Mouse (Mus musculus): ENCODE results near the gene Cebpb. TPM values are rescaled to one million over a fixed set of nuclear protein-coding genes. Genes with fewer than 3 reads are reported as not detected.

Cebpb gene
- 3.6 TPM for polyA plus RNA-seq (2015; fragmentation: Illumina TruSeq; extraction: RNeasy Lipid Tissue Mini Kit (QIAGEN cat#74804); ENCODE audit: low read depth, low replicate concordance)

GRCm38 (mm10) chr2:167688498-167689451 lies at the start of gene Cebpb:
TSS of gene Cebpb (plus strand) at chr2:167688915.

GRCm38 (mm10) chr2:167661270-167662203 lies 27.2 kb upstream of the Cebpb start, which contains the start of gene Gm20431:
TSS of gene Gm20431 (minus strand) at chr2:167661496.

GRCm38 (mm10) chr2:167689501-167690218 lies 945 bp downstream of the Cebpb start, which contains the start of gene Tmem189:
TSS of gene Tmem189 (minus strand) at chr2:167689822.

Other genes starting within 250 kb of the Cebpb start
- 68.6 TPM for gene Rnf114, start 196.3 kb upstream of the Cebpb start, polyA plus RNA-seq (2015; fragmentation: Illumina TruSeq; extraction: RNeasy Lipid Tissue Mini Kit (QIAGEN cat#74804); ENCODE audit: low read depth, low replicate concordance)
- gene Spata2, start 196.0 kb upstream of the Cebpb start, polyA plus RNA-seq (2015; fragmentation: Illumina TruSeq; extraction: RNeasy Lipid Tissue Mini Kit (QIAGEN cat#74804); ENCODE audit: low read depth, low replicate concordance), result 39.0 TPM
- gene Snai1, start 150.7 kb upstream of the Cebpb start, polyA plus RNA-seq (2015; fragmentation: Illumina TruSeq; extraction: RNeasy Lipid Tissue Mini Kit (QIAGEN cat#74804); ENCODE audit: low read depth, low replicate concordance), result 0.46 TPM
- 250 TPM for gene Ube2v1, start 56.8 kb upstream of the Cebpb start, polyA plus RNA-seq (2015; fragmentation: Illumina TruSeq; extraction: RNeasy Lipid Tissue Mini Kit (QIAGEN cat#74804); ENCODE audit: low read depth, low replicate concordance)
- gene Gm20431, start 27.4 kb upstream of the Cebpb start, polyA plus RNA-seq (2015; fragmentation: Illumina TruSeq; extraction: RNeasy Lipid Tissue Mini Kit (QIAGEN cat#74804); ENCODE audit: low read depth, low replicate concordance), result 0.68 TPM
- 56.2 TPM for gene Tmem189, start 907 bp downstream of the Cebpb start, polyA plus RNA-seq (2015; fragmentation: Illumina TruSeq; extraction: RNeasy Lipid Tissue Mini Kit (QIAGEN cat#74804); ENCODE audit: low read depth, low replicate concordance)
- gene Ptpn1, start 243.1 kb downstream of the Cebpb start, polyA plus RNA-seq (2015; fragmentation: Illumina TruSeq; extraction: RNeasy Lipid Tissue Mini Kit (QIAGEN cat#74804); ENCODE audit: low read depth, low replicate concordance), result 27.0 TPM